Mouse (Mus musculus) Patski (cell line): ENCODE measurements around the gene Gpr146. TPM values are rescaled to one million over a fixed set of nuclear protein-coding genes. Genes with fewer than 3 reads are reported as not detected.
A peak's percentile ranks its signal among the peaks of the same experiment; 100 is the strongest.

Source experiments
- ATAC-seq: fragments of 100-300 bp; one replicate; pipeline ENCODE4 v1.8.0; 2021
- CTCF ChIA-PET: fragments of 350-600 bp; sonication (Branson Sonifier 250); formaldehyde crosslinking; loops from one replicate; lab custom pipeline; 2022; ENCODE audit warnings: inconsistent platforms; lab: Charles Lee
- POLR2A ChIA-PET: fragments of 350-600 bp; sonication (Branson Sonifier 250); formaldehyde crosslinking; loops from one replicate; lab custom pipeline; 2022; ENCODE audit warnings: antibody characterized with exemption, inconsistent platforms; lab: Charles Lee
- DNase-seq: peaks from one replicate; pipeline ENCODE4 v3.0.0-alpha.2; 2011; ENCODE audit warnings: low read depth, low spot score
- H3K27me3 ChIP-seq: fragments of 371-371 bp; one replicate; pipeline ENCODE4 v1.5.1; 2021
- CTCF ChIP-seq: fragments of 100-300 bp; IDR thresholded peaks from one replicate; pipeline ENCODE4 v1.5.1; 2021
- in situ Hi-C: fragments of 300-500 bp; cut with MboI; formaldehyde crosslinking; loops from 3 replicates; pipeline ENCODE4 v1.11.1; 2018; ENCODE audit warnings: low pct_unique_long_range_greater_than_20kb, mixed read lengths
- polyA plus RNA-seq: library from polyadenylated mRNA; unstranded; gene quantifications from one replicate; pipeline ENCODE4 v1.2.3, GENCODE M21; 2021

The Gpr146 gene
- polyA plus RNA-seq, 1 experiment from 2014 or later, result 7.9 TPM

DNA sequence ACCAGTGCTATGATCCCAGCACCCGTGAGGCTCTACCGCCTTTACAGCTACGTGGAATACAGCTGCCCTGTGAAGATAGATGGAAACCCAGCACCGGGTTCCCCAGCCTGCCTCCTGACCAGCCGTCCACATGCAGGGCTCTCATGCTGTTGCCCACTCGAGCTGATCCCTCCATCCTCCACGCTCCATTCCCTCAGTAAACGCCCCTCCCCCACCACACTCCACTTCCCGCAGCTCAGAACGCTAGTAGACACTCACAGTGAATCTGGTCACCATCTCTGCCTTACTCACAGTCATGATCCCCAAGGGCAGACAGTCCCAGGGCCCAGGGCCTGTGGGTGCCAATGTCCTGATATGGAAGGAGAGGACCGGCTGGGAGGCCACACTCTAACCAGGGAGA, 38.6 kb upstream of the Gpr146 start:
- H3K27me3 ChIP-seq, result no peaks in the 10 kb centered on the region
- ChIA-PET POLR2A (no interaction called here), CTCF (interaction anchor here (1.1 to 5.8 kb wide), 3 partner anchors 15 to 57 kb away, joined by 3 to 35 read pairs (median 4); partner anchors contain the start of genes Cox19 and Cyp2w1)
- in situ Hi-C loops, result no loop called here
- TF ChIP-seq CTCF, result no peak
- ATAC-seq (no peak), DNase-seq (no peak)

- ATAC-seq, result peak; percentile 24
- CTCF ChIA-PET, result interaction anchor here (0.7 to 5.0 kb wide), 8 partner anchors 9 to 92 kb away, joined by 3 to 35 read pairs (median 4); partner anchors contain the start of genes Cyp2w1 and Get4
- H3K27me3 ChIP-seq, result no peaks in the 10 kb centered on the region
- DNase-seq, result no peak
- peak; percentile 98 for TF ChIP-seq CTCF
- POLR2A ChIA-PET, result interaction anchor here (0.5 to 2.0 kb wide), 7 partner anchors 8 to 1226 kb away, joined by 3 to 7 read pairs (median 3); partner anchors contain the start of gene Cyp2w1
- in situ Hi-C loops, result loop anchor here (10.0 kb wide), 1 partner anchor 499 kb away; no protein-coding TSS in a partner anchor
Measured at GRCm38 (mm10) chr5:139344021-139344686, 33.3 kb upstream of the Gpr146 start.

DNA sequence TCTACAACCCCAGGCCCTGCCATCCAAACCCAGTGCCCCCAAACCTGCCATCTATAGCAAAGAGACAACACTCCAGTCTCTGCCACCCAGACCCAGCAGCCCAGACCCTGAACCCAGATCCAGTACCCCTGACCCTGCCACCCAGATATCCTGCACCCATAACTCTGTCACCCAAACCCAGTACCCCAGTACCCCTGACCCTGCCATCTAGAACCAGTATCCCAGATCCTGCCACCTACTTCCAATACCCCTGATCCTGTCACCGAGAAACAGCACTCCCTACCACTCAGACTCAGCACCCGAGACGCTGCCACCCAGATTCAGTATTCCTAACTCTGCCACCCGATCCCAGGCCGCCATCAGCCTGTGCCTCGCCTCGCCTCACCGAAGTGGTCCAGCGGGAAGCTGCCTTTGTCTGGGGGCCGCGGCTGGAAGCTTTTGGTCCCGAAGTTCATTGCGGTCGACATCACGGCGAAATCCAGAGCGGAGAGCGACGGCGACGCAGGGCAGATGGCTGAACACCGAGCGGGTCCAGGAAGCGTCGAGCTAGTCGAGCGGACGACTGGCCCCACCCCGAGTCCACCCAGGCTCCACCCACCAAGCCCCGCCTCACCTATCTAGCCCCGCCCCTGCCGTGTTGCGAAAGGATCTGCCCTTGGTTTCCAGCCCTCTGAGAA, 32.7 kb upstream of the Gpr146 start:
- DNase-seq, result no peak
- ATAC-seq, result peak; percentile 78
- ChIA-PET POLR2A (interaction anchor here (0.7 to 2.0 kb wide), 5 partner anchors 9 to 386 kb away, joined by 3 to 5 read pairs (median 3); no protein-coding TSS in a partner anchor), CTCF (interaction anchor here (0.7 to 5.0 kb wide), 5 partner anchors 9 to 93 kb away, joined by 3 to 35 read pairs (median 4); partner anchors contain the start of genes Cyp2w1 and Get4)
- in situ Hi-C loops, result loop anchor here (10.0 kb wide), 1 partner anchor 500 kb away; no protein-coding TSS in a partner anchor
- TF ChIP-seq CTCF, result no peak
- H3K27me3 ChIP-seq, result no peaks in the 10 kb centered on the region

GRCm38 (mm10) chr5:139345364-139345714, 32.2 kb upstream of the Gpr146 start:
- no peak for TF ChIP-seq CTCF
- POLR2A ChIA-PET, result interaction anchor here (1.0 kb wide), 2 partner anchors 13 to 89 kb away, joined by 3 to 4 read pairs; no protein-coding TSS in a partner anchor
- ATAC-seq (no peak), DNase-seq (no peak)
- CTCF ChIA-PET, result interaction anchor here (1.1 to 5.0 kb wide), 4 partner anchors 9 to 93 kb away, joined by 3 to 35 read pairs (median 18); partner anchors contain the start of genes Cyp2w1 and Get4
- in situ Hi-C loops, result loop anchor here (10.0 kb wide), 1 partner anchor 501 kb away; no protein-coding TSS in a partner anchor
- no peaks in the 10 kb centered on the region for H3K27me3 ChIP-seq

GRCm38 (mm10) chr5:139347225-139347624, 30.3 kb upstream of the Gpr146 start:
- in situ Hi-C loops, result loop anchor here (10.0 kb wide), 1 partner anchor 502 kb away; no protein-coding TSS in a partner anchor
- POLR2A ChIA-PET, result interaction anchor here (0.6 to 1.3 kb wide), 4 partner anchors 9 to 241 kb away, joined by 3 to 5 read pairs (median 4); partner anchors contain the start of gene Get4
- ATAC-seq, result no peak
- TF ChIP-seq CTCF, result no peak
- no peak for DNase-seq
- CTCF ChIA-PET, result interaction anchor here (1.0 to 3.4 kb wide), 4 partner anchors 10 to 65 kb away, joined by 3 to 18 read pairs (median 14); partner anchors contain the start of gene Adap1
- no peaks in the 10 kb centered on the region for H3K27me3 ChIP-seq

- CTCF ChIA-PET, result interaction anchor here (0.7 to 4.6 kb wide), 3 partner anchors 18 to 29 kb away, joined by 3 to 37 read pairs (median 7); no protein-coding TSS in a partner anchor
- in situ Hi-C loops, result loop anchor here (10.0 to 25.0 kb wide), 2 partner anchors 313 to 505 kb away; no protein-coding TSS in a partner anchor
- DNase-seq (no peak), ATAC-seq (no peak)
- no peaks in the 10 kb centered on the region for H3K27me3 ChIP-seq
- no peak for TF ChIP-seq CTCF
- POLR2A ChIA-PET, result no interaction called here
Measured at GRCm38 (mm10) chr5:139349713-139350112, 27.8 kb upstream of the Gpr146 start.

GRCm38 (mm10) chr5:139351134-139351533, 26.4 kb upstream of the Gpr146 start, which contains the start of gene Cox19:
TSS of gene Cox19 (minus strand) at chr5:139351418.
- in situ Hi-C loops, result loop anchor here (25.0 kb wide), 1 partner anchor 311 kb away; no protein-coding TSS in a partner anchor
- no peaks in the 10 kb centered on the region for H3K27me3 ChIP-seq
- POLR2A ChIA-PET, result no interaction called here
- CTCF ChIA-PET, result interaction anchor here (0.7 to 5.0 kb wide), 5 partner anchors 12 to 69 kb away, joined by 3 to 37 read pairs (median 7); no protein-coding TSS in a partner anchor
- no peak for TF ChIP-seq CTCF
- ATAC-seq (no peak), DNase-seq (no peak)

DNA sequence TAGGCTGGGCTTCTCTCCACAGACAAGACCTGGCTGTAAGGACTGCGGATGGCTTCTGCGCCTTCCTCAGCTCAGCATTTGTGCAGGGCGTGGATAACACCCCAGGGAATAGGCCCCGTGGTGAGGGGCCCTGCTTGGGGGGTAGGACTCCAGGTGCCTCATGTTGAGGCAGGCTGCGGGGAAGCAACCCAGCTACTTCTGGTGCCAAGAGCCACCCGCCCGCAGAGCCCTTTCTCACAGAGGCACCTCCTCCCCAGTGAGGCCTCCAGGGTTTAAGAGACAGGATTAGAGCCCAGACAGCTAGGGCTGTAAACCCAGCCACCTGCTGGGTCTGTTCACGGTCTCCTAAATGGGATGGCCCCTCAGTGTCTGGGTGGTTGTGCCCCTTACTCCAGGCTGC, 25.9 kb upstream of the Gpr146 start:
- POLR2A ChIA-PET, result interaction anchor here (0.6 to 1.0 kb wide), 2 partner anchors 8 to 74 kb away, joined by 3 to 7 read pairs; no protein-coding TSS in a partner anchor
- in situ Hi-C loops, result loop anchor here (25.0 kb wide), 1 partner anchor 311 kb away; no protein-coding TSS in a partner anchor
- no peak for TF ChIP-seq CTCF
- no peak for ATAC-seq
- no peak for DNase-seq
- CTCF ChIA-PET, result interaction anchor here (0.7 to 5.0 kb wide), 5 partner anchors 12 to 69 kb away, joined by 3 to 37 read pairs (median 7); no protein-coding TSS in a partner anchor
- no peaks in the 10 kb centered on the region for H3K27me3 ChIP-seq

DNA sequence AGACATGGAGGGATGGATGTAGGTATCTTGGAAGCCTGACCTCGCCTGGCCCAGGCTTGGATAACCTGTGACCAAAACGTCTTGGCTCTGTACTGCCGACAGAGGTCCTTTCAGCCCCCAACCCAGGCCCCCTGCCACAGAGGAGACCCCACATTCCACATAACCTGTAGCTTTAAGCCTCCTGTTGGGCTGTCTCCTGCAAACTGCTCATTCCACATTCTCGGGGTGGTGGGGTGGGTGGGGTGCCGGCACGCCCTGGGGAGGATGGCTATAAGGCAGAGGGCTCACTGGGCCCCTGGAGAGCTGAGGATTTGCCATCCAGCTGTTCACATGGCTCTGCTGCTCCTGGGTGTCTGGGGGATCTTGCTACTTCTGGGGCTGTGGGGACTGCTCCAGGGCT, 25.2 kb upstream of the Gpr146 start, which contains the start of gene Cyp2w1:
Gene Cyp2w1, plus strand, starts transcription at position 301 of the 400 bp plus-strand sequence.
- ATAC-seq (no peak), DNase-seq (no peak)
- no peak for TF ChIP-seq CTCF
- in situ Hi-C loops, result loop anchor here (25.0 kb wide), 1 partner anchor 310 kb away; no protein-coding TSS in a partner anchor
- POLR2A ChIA-PET, result interaction anchor here (1.0 kb wide), 1 partner anchor 9 kb away, joined by 7 read pairs; no protein-coding TSS in a partner anchor
- CTCF ChIA-PET, result interaction anchor here (1.3 to 5.0 kb wide), 7 partner anchors 8 to 70 kb away, joined by 3 to 37 read pairs (median 17); partner anchors contain the start of gene Gpr146
- no peaks in the 10 kb centered on the region for H3K27me3 ChIP-seq
